Mouse (Mus musculus): ENCODE results near the gene D130052B06Rik. TPM values are rescaled to one million over a fixed set of nuclear protein-coding genes. Genes with fewer than 3 reads are reported as not detected.

The D130052B06Rik gene
- not detected in 2 replicates for polyA plus RNA-seq (2015; fragmentation: Nextera tagmentation; extraction: Ambion mirVana)

DNA sequence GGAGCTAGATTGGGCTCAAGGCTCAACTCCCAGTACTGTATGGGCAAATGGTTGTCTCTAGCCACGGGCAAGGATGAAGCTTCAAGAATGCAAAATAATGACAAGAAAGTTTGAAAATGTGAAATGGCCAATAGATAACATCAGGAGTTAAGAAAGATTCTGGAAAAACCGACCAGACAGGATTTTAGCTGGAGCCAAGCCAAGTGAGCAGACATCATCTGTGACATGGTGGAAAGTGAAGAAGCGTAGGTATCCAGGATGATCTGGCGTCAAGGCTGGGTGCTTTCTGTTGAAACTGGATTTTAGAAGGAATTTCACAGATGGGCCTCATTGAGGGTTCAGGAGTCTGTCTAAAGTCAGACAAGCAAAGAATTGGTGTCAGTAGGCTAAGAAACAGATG is at the start of gene D130052B06Rik:
Gene D130052B06Rik, plus strand, starts transcription at position 317 of the 400 bp plus-strand sequence.
- ATAC-seq = no peak
- H3K9ac ChIP-seq (replicated peaks) = no peak within 1 kb of the TSS
- 87% methylated on average over 4 of the region's 4 CpGs for WGBS

DNA sequence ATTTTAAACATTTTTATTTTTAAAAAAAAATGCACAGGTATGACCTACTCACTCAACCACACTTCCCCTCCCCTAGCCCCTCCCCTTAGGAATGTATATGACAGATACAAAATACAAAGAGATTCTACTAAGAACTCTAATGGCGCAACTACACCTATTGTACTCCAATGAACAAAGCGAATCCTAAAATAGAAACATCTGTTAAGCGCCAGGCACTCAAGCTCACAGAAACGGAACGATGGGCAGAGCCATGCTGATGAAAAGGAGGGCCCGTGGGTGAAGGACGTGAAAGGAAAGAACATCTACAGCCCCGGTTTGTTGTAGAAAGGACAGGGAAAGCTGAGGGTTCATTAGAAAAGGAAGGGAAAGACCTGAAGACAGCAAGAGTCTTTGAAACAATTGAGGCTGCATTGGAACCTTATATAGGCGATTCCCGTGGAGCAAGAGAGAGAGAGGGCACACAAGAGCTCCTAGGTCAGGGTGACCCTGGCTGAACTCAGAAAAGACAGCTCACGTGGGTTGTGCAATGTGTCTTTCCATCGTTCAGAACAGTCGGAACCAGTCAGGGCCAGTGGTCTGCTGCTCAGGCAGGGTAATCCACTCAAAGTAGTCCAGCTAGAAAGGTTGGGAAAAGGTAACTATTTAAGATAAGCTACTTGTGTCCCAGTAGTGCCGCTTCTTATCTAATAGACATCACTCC is 48.1 kb upstream of the D130052B06Rik start:
- Histone ChIP-seq H3K9me3 (no peaks in the 10 kb centered on the region), H3K27ac (no peak overlapping the region), H3K9ac (replicated peaks) (no peak overlapping the region), H3K36me3 (no peaks in the 10 kb centered on the region), H3K4me1 (replicated peaks) (no peaks in the 10 kb centered on the region), H3K27me3 (no peaks in the 10 kb centered on the region), H3K4me3 (replicated peaks) (no peak overlapping the region), H3K4me2 (replicated peaks) (no peak overlapping the region)
- no peak for ATAC-seq
- 77% methylated on average over 14 of the region's 14 CpGs for WGBS

More for the DNA sequence above, at the start of gene D130052B06Rik:
- Histone ChIP-seq H3K4me2 (replicated peaks) (no peak within 1 kb of the TSS), H3K27ac (no peak within 1 kb of the TSS), H3K27me3 (no peaks in the 10 kb centered on the region), H3K9me3 (no peaks in the 10 kb centered on the region), H3K36me3 (no peaks in the 10 kb centered on the region), H3K4me1 (replicated peaks) (no peaks in the 10 kb centered on the region), H3K4me3 (replicated peaks) (no peak within 1 kb of the TSS)

DNA sequence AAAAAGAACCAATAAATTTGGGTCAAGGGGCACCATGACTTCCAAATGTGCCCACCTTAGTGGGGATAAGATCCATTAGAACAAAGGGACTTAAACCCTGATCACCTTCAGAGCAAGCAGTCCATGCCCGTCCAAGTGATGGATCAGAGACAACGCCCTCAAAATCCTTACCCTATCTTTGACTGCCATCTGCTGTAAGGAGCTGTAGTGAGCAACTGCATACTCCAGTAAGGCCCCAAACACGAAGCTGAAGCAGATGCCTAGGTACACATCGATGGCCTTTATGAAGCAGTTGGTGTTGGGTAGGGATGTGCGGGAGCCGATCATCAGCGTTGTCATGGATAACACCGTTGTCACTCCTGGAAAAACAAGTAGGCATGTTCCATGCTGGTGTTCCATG is 45.0 kb upstream of the D130052B06Rik start:
- no peaks in the 10 kb centered on the region for H3K9me3 ChIP-seq
- H3K27me3 ChIP-seq = no peaks in the 10 kb centered on the region
- H3K36me3 ChIP-seq = no peaks in the 10 kb centered on the region
- H3K9ac ChIP-seq (replicated peaks) = no peak overlapping the region
- no peaks in the 10 kb centered on the region for H3K4me1 ChIP-seq (replicated peaks)
- ATAC-seq = no peak
- no peak overlapping the region for H3K27ac ChIP-seq
- H3K4me3 ChIP-seq (replicated peaks) = no peak overlapping the region
- 85% methylated on average over 8 of the region's 8 CpGs for WGBS
- no peak overlapping the region for H3K4me2 ChIP-seq (replicated peaks)

DNA sequence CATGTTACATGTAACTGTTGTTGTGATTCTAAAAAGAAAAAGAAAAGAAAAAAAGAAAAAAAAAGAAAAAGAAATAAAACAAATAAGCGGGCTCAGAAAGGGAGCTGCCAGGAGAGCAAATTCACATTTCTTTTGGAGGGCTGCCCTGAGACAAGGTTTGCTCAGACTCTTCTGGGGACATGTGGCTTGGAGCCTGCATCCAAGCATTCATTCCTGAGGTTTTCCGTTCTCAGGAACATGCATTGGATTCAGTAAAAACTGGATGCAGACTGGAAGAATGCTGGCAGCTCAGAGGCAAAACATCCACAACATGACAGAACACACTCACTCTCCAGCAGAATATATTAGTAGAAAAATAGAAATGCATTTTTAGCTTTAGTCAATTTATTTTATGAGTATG is 35.2 kb upstream of the D130052B06Rik start:
- ATAC-seq = no peak
- Histone ChIP-seq H3K4me2 (replicated peaks) (no peak overlapping the region), H3K27ac (no peak overlapping the region), H3K9me3 (no peaks in the 10 kb centered on the region), H3K4me3 (replicated peaks) (no peak overlapping the region), H3K27me3 (no peaks in the 10 kb centered on the region), H3K4me1 (replicated peaks) (no peaks in the 10 kb centered on the region), H3K9ac (replicated peaks) (no peak overlapping the region), H3K36me3 (no peaks in the 10 kb centered on the region)
- WGBS = 91% methylated on average over 2 of the region's 2 CpGs

DNA sequence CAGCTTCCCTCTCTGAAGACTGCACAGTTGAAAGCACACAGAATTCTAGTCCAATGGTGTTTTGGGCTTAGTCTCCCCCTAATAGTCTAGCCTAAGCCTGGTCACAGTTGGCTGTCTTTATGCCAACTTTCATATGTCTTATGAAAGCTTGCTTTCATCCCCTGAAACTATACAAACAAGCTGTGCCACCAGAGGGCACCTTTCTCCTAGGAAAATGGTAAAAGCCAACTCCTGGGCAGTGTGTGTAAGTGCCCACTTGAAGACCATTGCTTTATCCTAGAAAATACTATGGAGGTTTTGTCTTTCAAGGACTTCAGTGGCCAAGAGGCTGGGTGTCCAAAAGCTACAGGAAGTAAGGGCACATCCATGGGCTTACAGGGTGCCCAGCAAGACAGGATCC is 28.7 kb upstream of the D130052B06Rik start:
- H3K4me3 ChIP-seq (replicated peaks) = no peak overlapping the region
- no peaks in the 10 kb centered on the region for H3K36me3 ChIP-seq
- no peaks in the 10 kb centered on the region for H3K27me3 ChIP-seq
- no peak overlapping the region for H3K9ac ChIP-seq (replicated peaks)
- ATAC-seq = no peak
- H3K27ac ChIP-seq = no peak overlapping the region
- H3K4me2 ChIP-seq (replicated peaks) = no peak overlapping the region
- no peaks in the 10 kb centered on the region for H3K9me3 ChIP-seq
- H3K4me1 ChIP-seq (replicated peaks) = no peaks in the 10 kb centered on the region

DNA sequence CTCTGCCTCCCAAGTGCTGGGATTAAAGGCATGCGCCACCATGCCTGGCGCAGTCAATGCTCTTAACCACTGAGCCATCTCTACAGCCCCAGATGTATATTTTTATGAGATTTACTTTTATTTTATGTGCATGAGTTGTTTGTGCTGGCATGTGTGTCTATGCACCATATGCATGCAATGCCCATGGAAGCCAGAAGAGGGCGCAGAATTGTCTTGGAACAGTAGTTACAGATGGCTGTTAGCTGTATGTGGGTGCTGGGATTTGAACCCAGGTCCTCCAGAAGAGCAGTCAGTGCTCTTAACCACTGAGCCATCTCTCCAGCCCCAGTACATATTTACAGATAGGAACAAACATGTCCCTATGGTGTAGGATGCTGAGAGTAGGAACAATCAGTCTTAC is 24.2 kb upstream of the D130052B06Rik start:
- Histone ChIP-seq H3K36me3 (no peaks in the 10 kb centered on the region), H3K27ac (no peak overlapping the region), H3K4me2 (replicated peaks) (no peak overlapping the region), H3K4me1 (replicated peaks) (no peaks in the 10 kb centered on the region), H3K9ac (replicated peaks) (no peak overlapping the region), H3K9me3 (no peaks in the 10 kb centered on the region), H3K4me3 (replicated peaks) (no peak overlapping the region), H3K27me3 (0 out of 2 replicates have a peak, but pooled peaks cover 4% of the 10 kb centered on the region)
- 82% methylated on average over 3 of the region's 3 CpGs for WGBS
- ATAC-seq = no peak

DNA sequence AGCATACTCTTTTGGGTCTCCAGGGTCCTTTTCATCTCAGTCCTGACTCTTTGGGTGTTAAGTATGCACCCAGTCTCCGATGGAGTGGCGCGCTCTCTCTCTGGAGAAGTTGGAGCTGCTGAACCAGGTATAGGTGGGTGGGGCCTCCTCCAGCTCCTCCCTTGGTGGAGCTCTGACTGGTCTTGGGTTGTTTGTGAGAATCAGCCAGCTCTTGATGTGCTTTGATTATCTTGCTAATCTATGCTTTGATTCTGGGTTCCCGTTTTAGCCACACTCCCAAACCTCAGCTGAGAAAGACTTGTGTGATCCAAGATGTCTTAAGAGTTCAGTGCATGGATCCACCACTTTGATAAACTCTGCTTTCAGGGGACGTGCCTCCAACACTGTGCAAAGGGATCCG is 20.2 kb upstream of the D130052B06Rik start, which contains the start of gene Gabrp:
Gene Gabrp, minus strand, starts transcription at position 101 of the 400 bp plus-strand sequence.
- Histone ChIP-seq H3K9ac (replicated peaks) (no peak within 1 kb of the TSS), H3K36me3 (no peaks in the 10 kb centered on the region), H3K4me2 (replicated peaks) (no peak within 1 kb of the TSS), H3K4me1 (replicated peaks) (no peaks in the 10 kb centered on the region), H3K27ac (no peak within 1 kb of the TSS), H3K27me3 (0 out of 2 replicates have a peak, but pooled peaks cover 4% of the 10 kb centered on the region), H3K4me3 (replicated peaks) (no peak within 1 kb of the TSS), H3K9me3 (no peaks in the 10 kb centered on the region)
- ATAC-seq = no peak
- WGBS = 56% methylated on average over 6 of the region's 6 CpGs

DNA sequence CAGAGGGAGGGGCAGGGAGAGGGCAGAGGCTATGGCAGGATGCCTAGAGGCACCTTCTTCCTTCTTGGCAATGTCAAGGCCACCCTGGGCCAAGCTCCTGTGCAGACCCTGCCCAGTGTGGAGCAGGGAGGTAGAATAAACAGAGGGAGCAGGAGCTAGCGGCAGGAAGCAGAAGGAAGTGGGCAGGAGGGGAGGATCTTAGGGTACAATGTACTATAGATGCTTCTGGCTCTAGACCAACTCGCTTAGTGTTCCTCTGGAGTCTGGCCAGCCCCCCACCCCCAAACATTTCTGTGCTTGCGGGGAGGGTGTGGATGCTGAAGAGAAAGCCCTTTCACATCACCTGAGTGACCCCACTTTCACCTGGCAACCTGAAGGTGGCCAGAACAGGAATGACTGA is 19.5 kb upstream of the D130052B06Rik start:
- H3K9me3 ChIP-seq = no peaks in the 10 kb centered on the region
- no peaks in the 10 kb centered on the region for H3K4me1 ChIP-seq (replicated peaks)
- 73% methylated on average over 3 of the region's 3 CpGs for WGBS
- no peak overlapping the region for H3K27ac ChIP-seq
- H3K4me3 ChIP-seq (replicated peaks) = no peak overlapping the region
- no peak for ATAC-seq
- no peaks in the 10 kb centered on the region for H3K36me3 ChIP-seq
- no peak overlapping the region for H3K9ac ChIP-seq (replicated peaks)
- no peak overlapping the region for H3K4me2 ChIP-seq (replicated peaks)
- 0 out of 2 replicates have a peak, but pooled peaks cover 4% of the 10 kb centered on the region for H3K27me3 ChIP-seq

DNA sequence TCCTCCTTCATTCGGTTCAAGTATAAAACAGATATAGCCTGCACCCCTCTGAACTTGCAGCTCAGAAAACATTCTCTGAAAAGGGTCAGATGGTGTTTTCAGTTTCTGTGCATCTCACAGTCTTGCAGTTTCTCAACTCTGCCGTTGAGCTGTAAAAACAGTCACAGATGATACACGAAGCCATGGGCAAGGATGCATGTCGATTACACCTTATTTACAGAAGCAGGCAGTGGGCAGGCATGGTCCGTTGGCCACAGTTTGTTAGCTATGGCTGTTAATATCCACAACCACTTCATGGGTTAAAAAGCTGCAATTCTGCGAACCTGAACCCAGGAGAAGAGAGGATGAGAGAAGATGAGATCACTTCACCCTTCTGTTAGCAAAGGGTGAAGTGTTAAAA is 12.5 kb upstream of the D130052B06Rik start:
- Histone ChIP-seq H3K9me3 (no peaks in the 10 kb centered on the region), H3K9ac (replicated peaks) (no peak overlapping the region), H3K27me3 (no peaks in the 10 kb centered on the region), H3K27ac (no peak overlapping the region), H3K4me3 (replicated peaks) (no peak overlapping the region), H3K4me2 (replicated peaks) (no peak overlapping the region), H3K36me3 (no peaks in the 10 kb centered on the region), H3K4me1 (replicated peaks) (no peaks in the 10 kb centered on the region)
- no peak for ATAC-seq
- 86% methylated on average over 6 of the region's 6 CpGs for WGBS

DNA sequence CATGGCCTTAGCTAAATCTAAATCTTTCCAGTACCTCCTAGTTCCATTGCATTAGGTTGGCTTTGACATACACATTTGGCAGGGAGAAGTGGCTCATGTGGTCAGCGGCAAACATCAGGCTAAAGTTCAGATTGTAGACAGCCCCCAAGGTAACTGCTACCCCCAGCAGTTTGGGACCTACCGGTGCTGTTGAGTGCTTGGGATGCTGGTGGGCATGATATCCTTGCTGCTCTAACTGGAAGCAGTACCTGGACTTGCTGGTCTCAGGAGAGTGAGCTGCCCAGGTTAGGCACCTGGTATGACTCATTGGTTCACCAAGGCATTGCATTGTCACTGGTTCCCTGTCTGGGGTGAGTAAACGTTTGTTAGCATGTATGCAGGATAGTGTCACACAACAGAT is 8.3 kb upstream of the D130052B06Rik start:
- Histone ChIP-seq H3K9ac (replicated peaks) (no peak overlapping the region), H3K4me3 (replicated peaks) (no peak overlapping the region), H3K9me3 (no peaks in the 10 kb centered on the region), H3K36me3 (no peaks in the 10 kb centered on the region), H3K4me2 (replicated peaks) (no peak overlapping the region), H3K27me3 (no peaks in the 10 kb centered on the region), H3K4me1 (replicated peaks) (no peaks in the 10 kb centered on the region), H3K27ac (no peak overlapping the region)
- 86% methylated on average over 3 of the region's 3 CpGs for WGBS
- no peak for ATAC-seq

DNA sequence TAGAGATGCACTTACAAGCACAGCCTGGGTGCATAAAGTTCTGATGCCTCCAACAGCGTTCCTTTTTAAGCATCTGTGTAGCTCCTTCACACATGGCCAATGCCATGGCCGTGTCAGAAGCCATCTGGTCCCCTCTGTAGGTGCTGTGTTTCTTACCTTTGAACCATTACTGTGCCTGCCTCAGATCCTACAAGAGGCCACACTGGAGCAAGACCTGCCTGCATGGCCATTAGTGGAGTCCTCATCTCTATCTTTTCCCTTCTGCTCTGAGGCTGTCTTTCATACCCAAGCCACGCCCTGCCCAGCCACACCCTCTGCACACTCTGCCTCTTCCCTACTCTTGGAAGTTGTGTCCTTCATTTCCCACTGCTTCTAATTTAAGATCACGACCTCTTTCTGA is 6.3 kb upstream of the D130052B06Rik start:
- no peaks in the 10 kb centered on the region for H3K4me1 ChIP-seq (replicated peaks)
- H3K4me2 ChIP-seq (replicated peaks) = no peak overlapping the region
- H3K27ac ChIP-seq = no peak overlapping the region
- no peak overlapping the region for H3K9ac ChIP-seq (replicated peaks)
- no peaks in the 10 kb centered on the region for H3K36me3 ChIP-seq
- H3K4me3 ChIP-seq (replicated peaks) = no peak overlapping the region
- H3K27me3 ChIP-seq = no peaks in the 10 kb centered on the region
- WGBS = 87% methylated on average over 4 of the region's 4 CpGs
- no peak for ATAC-seq
- no peaks in the 10 kb centered on the region for H3K9me3 ChIP-seq

DNA sequence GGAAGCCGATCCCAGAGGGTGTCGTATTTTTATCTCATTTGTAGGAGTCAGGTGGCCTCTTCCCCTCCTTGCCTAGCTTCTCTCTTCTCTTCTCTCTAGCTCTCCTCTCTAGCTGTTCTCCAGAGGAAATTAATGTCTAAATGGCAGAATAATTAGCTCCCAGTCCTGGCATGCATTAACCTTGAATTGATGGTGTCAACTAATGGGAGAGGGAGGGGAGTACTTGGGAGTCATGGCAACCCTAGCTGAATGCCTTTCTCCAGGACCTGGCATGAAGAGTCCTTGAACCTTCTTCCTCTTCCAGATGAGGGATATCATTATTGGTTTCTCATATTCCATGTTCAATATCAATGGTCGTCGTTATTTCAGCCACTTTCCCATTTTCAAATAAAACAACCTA is 2.4 kb upstream of the D130052B06Rik start:
- 77% methylated on average over 4 of the region's 4 CpGs for WGBS
- no peak overlapping the region for H3K27ac ChIP-seq
- H3K36me3 ChIP-seq = no peaks in the 10 kb centered on the region
- no peak overlapping the region for H3K4me2 ChIP-seq (replicated peaks)
- H3K9ac ChIP-seq (replicated peaks) = no peak overlapping the region
- no peaks in the 10 kb centered on the region for H3K4me1 ChIP-seq (replicated peaks)
- no peak for ATAC-seq
- no peak overlapping the region for H3K4me3 ChIP-seq (replicated peaks)
- no peaks in the 10 kb centered on the region for H3K9me3 ChIP-seq
- H3K27me3 ChIP-seq = no peaks in the 10 kb centered on the region

DNA sequence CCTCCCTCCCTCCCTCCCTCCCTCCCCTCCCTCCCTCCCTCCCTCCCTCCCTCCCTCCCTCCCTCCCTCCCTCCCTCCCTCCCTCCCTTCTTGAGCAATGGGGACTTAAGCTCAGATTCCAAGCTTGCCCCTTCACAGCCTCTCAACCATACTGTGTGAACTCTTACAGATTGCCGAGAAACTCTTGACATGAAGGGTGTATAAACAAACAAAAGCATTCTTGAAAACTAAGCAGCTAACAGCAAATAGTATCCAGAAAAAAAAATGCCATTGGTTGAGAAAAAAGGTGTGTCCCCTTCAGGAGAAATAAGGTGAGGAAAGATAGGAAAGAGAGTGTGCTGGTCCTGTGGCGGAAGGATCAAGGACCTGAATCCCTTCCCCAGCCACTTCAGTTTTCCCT is 4.1 kb downstream of the D130052B06Rik start:
- ATAC-seq = no peak
- H3K4me3 ChIP-seq (replicated peaks) = no peak overlapping the region
- no peaks in the 10 kb centered on the region for H3K27me3 ChIP-seq
- H3K9me3 ChIP-seq = no peaks in the 10 kb centered on the region
- no peak overlapping the region for H3K9ac ChIP-seq (replicated peaks)
- no peaks in the 10 kb centered on the region for H3K4me1 ChIP-seq (replicated peaks)
- no peak overlapping the region for H3K27ac ChIP-seq
- WGBS = 64% methylated on average over 2 of the region's 2 CpGs
- no peak overlapping the region for H3K4me2 ChIP-seq (replicated peaks)
- no peaks in the 10 kb centered on the region for H3K36me3 ChIP-seq

Measured in midbrain, embryonic 13.5 days (tissue).